Mouse (Mus musculus): ENCODE measurements around the gene Sv2a. TPM values are rescaled to one million over a fixed set of nuclear protein-coding genes. Genes with fewer than 3 reads are reported as not detected.

The Sv2a gene
- polyA plus RNA-seq, 1 experiment: 1.6 TPM

DNA sequence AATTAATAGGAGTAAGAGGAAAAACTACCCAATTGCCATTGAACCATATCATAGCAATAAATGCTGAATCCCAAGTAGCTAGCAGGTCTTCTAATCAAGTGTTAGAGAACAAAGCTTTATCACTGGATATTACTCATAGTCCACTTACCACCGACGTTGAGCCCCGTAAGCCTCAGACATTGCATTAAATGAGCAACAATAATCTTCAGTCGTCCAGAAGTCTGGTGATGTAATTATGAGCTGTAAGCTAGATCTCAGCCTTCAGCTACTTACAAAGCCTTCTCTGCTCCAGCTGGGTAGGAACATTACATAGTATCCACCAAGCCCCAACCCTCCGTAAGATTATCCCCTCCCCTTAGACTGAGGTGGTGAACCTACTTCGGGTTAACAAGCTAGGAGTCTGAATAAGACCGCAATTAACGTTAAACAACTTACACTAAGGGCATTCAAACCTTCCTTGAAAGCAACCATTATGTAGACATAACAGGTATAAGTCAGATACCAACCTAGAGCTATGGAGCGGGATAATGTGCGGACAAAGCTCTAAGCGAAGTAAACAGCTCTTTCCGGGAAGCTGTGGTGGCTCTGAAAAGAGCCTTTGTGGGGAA is 57.1 kb downstream of the Sv2a start:
- no peak overlapping the region for H3K4me3 ChIP-seq (replicated peaks; ENCODE audit: extremely low read depth, low read depth, low read length)
- DNase-seq: no peak
- peaks cover 5% of the 10 kb centered on the region; the same call in 1 of the 2 replicates for H3K4me1 ChIP-seq (ENCODE audit: control insufficient read depth, insufficient read depth, low read length)
- WGBS: 12% methylated on average over 12 of the region's 12 CpGs
- TF ChIP-seq POLR2A (IDR thresholded peaks at IDR 0.05; ENCODE audit: borderline replicate concordance, extremely low read depth, low read depth, low read length) (no peak), CTCF (IDR thresholded peaks at IDR 0.05; ENCODE audit: insufficient read depth, low read length) (no peak)

DNA sequence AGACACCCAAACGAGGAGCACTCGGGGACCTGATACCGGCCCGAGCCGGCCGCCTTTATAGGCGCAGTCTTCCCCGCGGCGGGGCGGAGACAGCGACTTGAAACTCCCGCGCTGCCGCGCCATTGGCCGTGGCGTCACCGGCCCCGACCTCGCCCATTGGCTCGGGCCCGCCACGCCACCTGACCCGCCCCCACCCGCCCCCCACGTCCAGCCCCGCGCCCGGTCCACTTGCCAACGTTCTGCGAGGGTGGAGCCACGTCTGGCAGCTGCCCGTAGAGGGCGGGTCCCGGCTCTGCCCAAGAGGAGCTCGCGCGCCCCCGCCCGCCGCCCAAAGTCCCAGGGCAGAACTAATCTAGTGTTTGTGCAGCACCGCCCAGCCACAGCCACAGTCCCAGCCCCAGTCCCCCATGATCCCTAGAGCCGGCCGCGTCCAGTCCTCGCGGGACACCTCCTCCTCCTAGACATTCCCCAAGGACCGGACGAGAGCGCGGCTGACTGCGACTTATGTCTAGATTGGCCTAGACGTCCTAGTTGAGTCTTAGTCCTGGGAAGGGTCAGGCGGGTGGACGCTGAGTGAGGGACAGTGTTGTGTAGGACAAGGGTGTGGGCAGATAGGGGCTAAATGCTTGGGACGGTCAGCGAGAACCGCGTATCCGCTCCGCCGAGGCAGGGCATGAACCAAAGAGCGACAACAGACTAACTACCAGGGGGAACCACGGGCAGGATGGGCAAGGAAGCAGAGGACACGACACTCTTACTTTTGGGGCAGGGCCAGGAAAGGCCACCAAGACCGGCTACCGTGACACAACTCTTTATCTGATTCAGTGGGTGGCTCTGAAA is 58.2 kb downstream of the Sv2a start, which contains the start of gene Hist2h3c2:
Hist2h3c2 (minus strand) TSS at position 174 of the 840 bp plus-strand sequence.
- TF ChIP-seq POLR2A (IDR thresholded peaks at IDR 0.05; ENCODE audit: borderline replicate concordance, extremely low read depth, low read depth, low read length): peak; percentile 29; the same call in 1 of the 2 replicates
- peak; percentile 57 for DNase-seq
- H3K4me3 ChIP-seq (replicated peaks; ENCODE audit: extremely low read depth, low read depth, low read length): peak within 1 kb of the TSS; percentile 54
- H3K4me1 ChIP-seq (ENCODE audit: control insufficient read depth, insufficient read depth, low read length): peaks cover 14% of the 10 kb centered on the region
- under 1% methylated on average over 29 of the region's 68 CpGs for WGBS

DNA sequence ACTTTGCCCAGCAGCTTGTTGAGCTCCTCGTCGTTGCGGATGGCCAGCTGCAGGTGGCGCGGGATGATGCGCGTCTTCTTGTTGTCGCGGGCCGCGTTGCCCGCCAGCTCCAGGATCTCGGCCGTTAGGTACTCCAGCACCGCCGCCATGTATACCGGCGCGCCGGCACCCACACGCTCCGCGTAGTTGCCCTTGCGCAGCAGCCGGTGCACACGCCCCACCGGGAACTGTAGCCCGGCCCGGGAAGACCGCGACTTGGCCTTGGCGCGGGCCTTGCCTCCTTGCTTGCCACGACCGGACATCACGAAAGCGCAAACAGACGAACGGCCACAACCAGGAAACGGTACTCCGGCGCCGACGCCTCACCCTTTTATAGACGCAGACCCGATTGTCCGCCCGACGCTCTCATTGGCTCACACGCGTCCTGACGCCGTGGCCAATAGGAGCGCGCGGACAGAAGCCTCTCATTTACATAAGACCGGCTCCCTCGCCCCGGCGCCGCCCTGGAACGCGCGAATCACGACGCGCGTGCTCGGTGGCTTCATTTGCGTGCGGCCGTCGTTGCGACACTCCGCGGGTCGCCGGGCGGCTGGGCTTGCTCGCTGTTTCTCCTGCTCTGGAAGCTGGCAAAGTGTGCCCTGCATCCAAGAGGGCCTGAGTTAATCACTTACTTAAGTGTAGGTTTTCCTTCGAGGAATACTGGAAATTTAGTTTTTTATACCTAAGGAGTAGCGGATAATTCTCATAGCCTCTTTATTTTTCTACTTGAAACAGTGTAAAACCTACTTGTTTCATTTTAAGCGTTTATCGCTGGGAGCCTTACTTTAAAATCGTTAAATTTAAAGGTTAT is 59.2 kb downstream of the Sv2a start, which contains the start of gene Hist2h2aa2:
Hist2h2aa2 (minus strand) TSS at position 328 of the 850 bp plus-strand sequence.
- Histone ChIP-seq H3K4me1 (ENCODE audit: control insufficient read depth, insufficient read depth, low read length) (peaks cover 18% of the 10 kb centered on the region), H3K4me3 (replicated peaks; ENCODE audit: extremely low read depth, low read depth, low read length) (peak within 1 kb of the TSS; percentile 54)
- peak; percentile 53; the same call in 1 of the 2 replicates for TF ChIP-seq POLR2A (IDR thresholded peaks at IDR 0.05; ENCODE audit: borderline replicate concordance, extremely low read depth, low read depth, low read length)
- WGBS: 3% methylated on average over 32 of the region's 85 CpGs
- DNase-seq: peak; percentile 100

DNA sequence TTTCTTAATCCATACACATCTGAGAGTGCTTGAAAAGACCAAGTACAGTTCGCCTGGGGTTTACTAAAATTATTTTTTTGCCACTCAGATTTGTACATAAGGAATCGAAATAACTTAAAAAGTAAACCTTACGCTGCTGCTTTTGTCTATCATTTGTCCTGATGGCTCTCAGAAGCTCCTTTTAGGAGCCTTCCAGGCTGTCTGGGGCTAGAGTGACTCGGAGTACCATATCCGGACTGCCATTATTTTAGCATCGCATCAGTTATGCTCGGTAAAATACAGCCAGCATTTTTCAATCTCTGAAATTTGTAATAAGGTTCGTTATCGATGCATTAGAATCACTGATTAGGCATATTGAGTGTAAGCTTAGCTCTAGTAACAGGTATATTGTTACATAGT is 59.8 kb downstream of the Sv2a start:
- 73% methylated on average over 9 of the region's 9 CpGs for WGBS
- no peak for DNase-seq
- no peak for TF ChIP-seq CTCF (IDR thresholded peaks at IDR 0.05; ENCODE audit: insufficient read depth, low read length)
- TF ChIP-seq POLR2A (IDR thresholded peaks at IDR 0.05; ENCODE audit: borderline replicate concordance, extremely low read depth, low read depth, low read length): no peak
- Histone ChIP-seq H3K4me1 (ENCODE audit: control insufficient read depth, insufficient read depth, low read length) (peaks cover 18% of the 10 kb centered on the region), H3K4me3 (replicated peaks; ENCODE audit: extremely low read depth, low read depth, low read length) (no peak overlapping the region)

DNA sequence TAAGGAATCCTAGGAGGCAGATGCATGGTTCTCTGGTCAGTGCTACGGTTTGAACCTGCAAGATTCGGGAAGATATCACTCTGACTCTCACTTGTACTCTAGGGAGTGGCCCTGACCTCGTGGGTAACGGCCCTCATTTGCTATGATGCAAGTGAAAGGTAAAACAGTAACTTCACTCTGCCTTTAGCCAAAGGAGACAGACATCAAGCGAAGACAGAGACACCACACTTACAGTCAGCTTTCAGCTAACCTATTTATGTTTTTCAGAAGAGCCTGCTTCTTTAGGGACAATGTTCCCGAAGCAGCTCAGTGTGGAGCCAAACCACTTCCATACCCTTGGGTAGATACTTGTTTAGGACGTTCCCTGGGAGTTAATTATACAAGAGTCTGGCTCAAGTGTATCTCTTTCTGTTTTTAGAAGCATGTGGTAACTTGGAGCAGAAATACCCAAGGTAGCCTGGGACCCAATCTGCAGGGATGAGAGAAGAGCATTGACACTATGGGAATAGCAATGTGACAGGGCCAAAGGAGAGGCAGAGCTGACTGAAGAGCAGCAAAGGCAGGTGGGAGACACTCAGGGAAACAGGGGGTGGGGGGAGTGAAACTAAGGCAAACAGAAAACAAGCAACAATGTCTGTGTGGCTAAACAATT is 63.1 kb downstream of the Sv2a start:
- TF ChIP-seq CTCF (IDR thresholded peaks at IDR 0.05; ENCODE audit: insufficient read depth, low read length) (no peak), POLR2A (IDR thresholded peaks at IDR 0.05; ENCODE audit: borderline replicate concordance, extremely low read depth, low read depth, low read length) (no peak)
- Histone ChIP-seq H3K4me1 (ENCODE audit: control insufficient read depth, insufficient read depth, low read length) (peaks cover 13% of the 10 kb centered on the region), H3K4me3 (replicated peaks; ENCODE audit: extremely low read depth, low read depth, low read length) (peak overlapping the region; percentile 91)
- WGBS: 64% methylated on average over 7 of the region's 7 CpGs
- no peak for DNase-seq

Other genes starting within 250 kb of the Sv2a start
- gene Plekho1, start 185.2 kb upstream of the Sv2a start, polyA plus RNA-seq (2012; rRNA removed): 55.7 and 82.7 TPM in 2 replicates
- gene Vps45, start 122.7 kb upstream of the Sv2a start, polyA plus RNA-seq (2012; rRNA removed): 3.6 and 4.7 TPM in 2 replicates
- 25.6 and 38.7 TPM in 2 replicates for gene Otud7b, start 76.6 kb upstream of the Sv2a start, polyA plus RNA-seq (2012; rRNA removed)
- gene Mtmr11, start 19.1 kb upstream of the Sv2a start, polyA plus RNA-seq (2012; rRNA removed): 8.0 and 10.5 TPM in 2 replicates
- 66.2 and 71.6 TPM in 2 replicates for gene Sf3b4, start 8.8 kb upstream of the Sv2a start, polyA plus RNA-seq (2012; rRNA removed)
- 61.3 and 70.4 TPM in 2 replicates for gene Bola1, start 38.6 kb downstream of the Sv2a start, polyA plus RNA-seq (2012; rRNA removed)
- gene Hist2h2ab, start 38.7 kb downstream of the Sv2a start, polyA plus RNA-seq (2012; rRNA removed): 1.2 and 2.7 TPM in 2 replicates
- 6.0 and 7.1 TPM in 2 replicates for gene Hist2h2ac, start 39.7 kb downstream of the Sv2a start, polyA plus RNA-seq (2012; rRNA removed)
- gene Hist2h2be, start 40.0 kb downstream of the Sv2a start, polyA plus RNA-seq (2012; rRNA removed): 4.2 and 6.2 TPM in 2 replicates
- 17.3 and 35.2 TPM in 2 replicates for gene Hist2h3c2, start 58.0 kb downstream of the Sv2a start, polyA plus RNA-seq (2012; rRNA removed)
- gene Hist2h2aa2, start 59.1 kb downstream of the Sv2a start, polyA plus RNA-seq (2012; rRNA removed): 38.5 and 132 TPM in 2 replicates
- gene Hist2h2aa1, start 64.3 kb downstream of the Sv2a start, polyA plus RNA-seq (2012; rRNA removed): 203 and 266 TPM in 2 replicates
- gene Hist2h3c1, start 65.5 kb downstream of the Sv2a start, polyA plus RNA-seq (2012; rRNA removed): not detected in 2 replicates
- gene Hist2h4, start 82.2 kb downstream of the Sv2a start, polyA plus RNA-seq (2012; rRNA removed): 5.1 and 5.6 TPM in 2 replicates
- gene Hist2h3b, start 87.5 kb downstream of the Sv2a start, polyA plus RNA-seq (2012; rRNA removed): 33.2 and 40.7 TPM in 2 replicates
- gene Hist2h2bb, start 88.6 kb downstream of the Sv2a start, polyA plus RNA-seq (2012; rRNA removed): 1.1 and 1.8 TPM in 2 replicates
- gene Fcgr1, start 112.8 kb downstream of the Sv2a start, polyA plus RNA-seq (2012; rRNA removed): 2.9 and 3.6 TPM in 2 replicates